Mouse (Mus musculus): Measurements from ENCODE around the gene Arhgap27.

Gene Arhgap27

GRCm38 (mm10) chr11:103356032-103356571 is 7.4 kb downstream of the Arhgap27 start:
- no peak for DNase-seq (ENCODE audit: low read depth)

- no peak for DNase-seq (ENCODE audit: low read depth)
These were observed 8.2 kb downstream of the Arhgap27 start for GRCm38 (mm10) chr11:103355251-103355650.

- DNase-seq (ENCODE audit: low read depth), result peak; percentile 75
These were observed 9.5 kb downstream of the Arhgap27 start for GRCm38 (mm10) chr11:103354033-103354432.

GRCm38 (mm10) chr11:103352239-103352814 is 11.2 kb downstream of the Arhgap27 start:
- no peak for DNase-seq (ENCODE audit: low read depth)

GRCm38 (mm10) chr11:103350711-103351315 is 12.7 kb downstream of the Arhgap27 start:
- no peak for DNase-seq (ENCODE audit: low read depth)

GRCm38 (mm10) chr11:103349699-103350098 is 13.8 kb downstream of the Arhgap27 start:
- DNase-seq (ENCODE audit: low read depth), result peak; percentile 38

- DNase-seq (ENCODE audit: low read depth), result no peak
These were observed 16.8 kb downstream of the Arhgap27 start for GRCm38 (mm10) chr11:103346657-103347056.

- DNase-seq (ENCODE audit: low read depth), result no peak
These were observed 17.3 kb downstream of the Arhgap27 start for GRCm38 (mm10) chr11:103346236-103346635.

- no peak for DNase-seq (ENCODE audit: low read depth)
These were observed 17.9 kb downstream of the Arhgap27 start for GRCm38 (mm10) chr11:103345408-103346091.

GRCm38 (mm10) chr11:103344494-103345332 is 18.8 kb downstream of the Arhgap27 start:
- DNase-seq (ENCODE audit: low read depth), result no peak

GRCm38 (mm10) chr11:103343881-103344280 is 19.6 kb downstream of the Arhgap27 start:
- no peak for DNase-seq (ENCODE audit: low read depth)

- no peak for DNase-seq (ENCODE audit: low read depth)
These were observed 20.4 kb downstream of the Arhgap27 start for GRCm38 (mm10) chr11:103343063-103343462.

- peak; percentile 78 for DNase-seq (ENCODE audit: low read depth)
These were observed 22.8 kb downstream of the Arhgap27 start for GRCm38 (mm10) chr11:103340677-103341076.

GRCm38 (mm10) chr11:103340130-103340529 is 23.4 kb downstream of the Arhgap27 start:
- DNase-seq (ENCODE audit: low read depth), result no peak

- no peak for DNase-seq (ENCODE audit: low read depth)
These were observed 23.9 kb downstream of the Arhgap27 start for GRCm38 (mm10) chr11:103339414-103340119.

GRCm38 (mm10) chr11:103338671-103339070 is 24.8 kb downstream of the Arhgap27 start:
- DNase-seq (ENCODE audit: low read depth), result no peak

GRCm38 (mm10) chr11:103338119-103338518 is 25.4 kb downstream of the Arhgap27 start:
- no peak for DNase-seq (ENCODE audit: low read depth)

GRCm38 (mm10) chr11:103337180-103337579 is 26.3 kb downstream of the Arhgap27 start:
- no peak for DNase-seq (ENCODE audit: low read depth)

GRCm38 (mm10) chr11:103335561-103335960 is 27.9 kb downstream of the Arhgap27 start:
- DNase-seq (ENCODE audit: low read depth), result no peak

GRCm38 (mm10) chr11:103334925-103335324 is 28.6 kb downstream of the Arhgap27 start:
- DNase-seq (ENCODE audit: low read depth), result no peak

- DNase-seq (ENCODE audit: low read depth), result no peak
These were observed 29.6 kb downstream of the Arhgap27 start for GRCm38 (mm10) chr11:103333719-103334398.

Data from 416B (cell line).